16 mouse cellular contexts compared by ENCODE assay signal in genomic region chr6:84080631-84081030, GRCm38 (mm10).
"Had no signal": no experiment of that assay in that cellular context is flagged by ENCODE, and none has a peak within 500 bp of the region (broad histone marks: within the 10 kb centered on the region; RNA-seq: fewer than 3 reads in every experiment).

No protein-coding gene starts in this region.

- DNase-seq: cerebellum, adult 9-10 months; cerebellum, adult 9-11 months; cerebellum, postnatal 10 days; cerebellum, postnatal 14 days; cerebellum, postnatal 25 days; cerebellum, postnatal 36 days; embryo, embryonic 11 days; forebrain, postnatal 0 days; gastrocnemius, adult 2 months; gastrocnemius, postnatal 10 days; gastrocnemius, postnatal 14 days; gastrocnemius, postnatal 25 days; gastrocnemius, postnatal 36 days; heart, adult 11 months; heart, adult 18-20 months; heart, adult 2 months had no signal
